Mouse (Mus musculus) heart, adult 2 months (tissue): ENCODE data around the gene Agap2. TPM values are rescaled to one million over a fixed set of nuclear protein-coding genes. Genes with fewer than 3 reads are reported as not detected.
"Not testable (repeated sequence)": the region's sequence is repeated elsewhere in the genome, so short reads cannot be mapped to it uniquely, and the experiment has no call there.

Experiments
- DNase-seq, 2 experiments: peaks; one replicate each; pipeline ENCODE4 v3.0.0; 2021
- H3K27ac ChIP-seq: fragments of 200-600 bp; 2 replicates; pipeline ENCODE4 v1.8.1; 2022
- H3K27me3 ChIP-seq: fragments of 200-500 bp; 2 replicates; pipeline ENCODE4 v1.6.1; 2012; ENCODE audit warnings: mild to moderate bottlenecking, low read length, inconsistent platforms, mixed read lengths; ENCODE audit not compliant: control insufficient read depth, insufficient read depth
- H3K36me3 ChIP-seq: fragments of 200-500 bp; 2 replicates; pipeline ENCODE4 v1.6.1; 2012; ENCODE audit warnings: low read length, inconsistent platforms; ENCODE audit not compliant: control insufficient read depth, insufficient read depth
- H3K4me1 ChIP-seq: fragments of 200-500 bp; 2 replicates; pipeline ENCODE4 v1.6.1; 2011; ENCODE audit warnings: low read length; ENCODE audit not compliant: control insufficient read depth, insufficient read depth
- H3K4me3 ChIP-seq: fragments of 200-600 bp; 2 replicates; pipeline ENCODE4 v1.8.1; 2022
- H3K79me2 ChIP-seq: fragments of 200-500 bp; replicated peaks from 2 replicates; pipeline ENCODE4 v1.6.1; 2012; ENCODE audit warnings: mild to moderate bottlenecking, inconsistent platforms, low read length, moderate library complexity, mixed read lengths; ENCODE audit not compliant: control insufficient read depth, insufficient read depth
- H3K9ac ChIP-seq: fragments of 200-500 bp; 2 replicates; pipeline ENCODE4 v1.6.1; 2012; ENCODE audit warnings: low read depth, mild to moderate bottlenecking, control low read depth, inconsistent platforms, low read length, mixed read lengths
- CTCF ChIP-seq: fragments of 200-600 bp; IDR thresholded peaks from 2 replicates; pipeline ENCODE4 v1.8.1; 2022; ENCODE audit warnings: antibody characterized with exemption, mild to moderate bottlenecking, moderate library complexity
- EP300 ChIP-seq: fragments of 200-500 bp; IDR thresholded peaks from 2 replicates; pipeline ENCODE4 v1.6.1; 2011; ENCODE audit warnings: low read depth, low read length, control low read depth; ENCODE audit not compliant: insufficient read depth
- POLR2A ChIP-seq: fragments of 200-500 bp; IDR thresholded peaks from 2 replicates; pipeline ENCODE4 v1.6.1; 2011; ENCODE audit warnings: mild to moderate bottlenecking, low read depth, low read length, control low read depth; ENCODE audit not compliant: insufficient read depth
- whole genome bisulfite sequencing: fragments of 180-500 bp; shearing (Covaris S2); methylation state at CpG from one replicate; pipeline ENCODE4 v1.1.7; 2018; 5-methylcytosine and 5-hydroxymethylcytosine counted together
- intact Hi-C: fragments of 180-260 bp; cut with DNase I; formaldehyde crosslinking; loops from one replicate; pipeline ENCODE4 v1.15.1; 2025
- polyA plus RNA-seq: library from polyadenylated mRNA; depleted of rRNA; stranded (reverse); fragments of >200 nt; gene quantifications from 2 replicates; pipeline ENCODE4 v1.2.3, GENCODE M21; 2012
- total RNA-seq, 2 experiments: library from RNA; stranded (reverse); gene quantifications; 2 replicates each; pipeline ENCODE4 v1.2.3; 2021

Agap2 gene
- total and polyA plus RNA-seq, 3 experiments = 4.8 to 5.5 (median 5.0) TPM

DNA sequence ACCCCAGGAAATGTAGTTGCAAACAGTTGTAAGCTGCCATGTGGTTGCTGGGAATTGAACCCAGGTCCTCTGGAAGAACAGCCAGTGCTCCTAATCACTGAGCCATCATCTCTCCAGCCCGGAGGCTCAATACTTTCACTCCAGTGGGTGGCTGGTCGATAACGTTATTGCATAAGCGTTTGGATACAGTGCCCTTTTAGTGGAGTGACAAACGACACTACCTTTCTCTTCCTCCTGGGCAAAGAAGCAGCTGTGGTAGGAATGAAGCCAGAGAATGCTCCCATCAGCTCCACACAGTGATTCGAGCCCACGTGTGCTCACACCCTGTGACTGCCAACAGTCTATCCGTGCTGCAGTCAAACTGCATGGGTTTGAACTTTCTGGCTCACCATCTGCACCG, 3.9 kb upstream of the Agap2 start:
- H3K79me2 ChIP-seq = no peaks in the 10 kb centered on the region
- no peaks in the 10 kb centered on the region for H3K36me3 ChIP-seq
- no peak for DNase-seq
- 66% methylated on average over 9 of the region's 9 CpGs for WGBS
- intact Hi-C loops = no loop called here
- peaks cover 5% of the 10 kb centered on the region for H3K4me1 ChIP-seq
- no peaks in the 10 kb centered on the region for H3K27me3 ChIP-seq
- H3K4me3 ChIP-seq = no peak overlapping the region; the same call in 1 of the 2 replicates
- H3K27ac ChIP-seq = no peak overlapping the region; the same call in 1 of the 2 replicates
- H3K9ac ChIP-seq = no peak overlapping the region
- TF ChIP-seq EP300 (no peak), CTCF (no peak), POLR2A (no peak)

DNA sequence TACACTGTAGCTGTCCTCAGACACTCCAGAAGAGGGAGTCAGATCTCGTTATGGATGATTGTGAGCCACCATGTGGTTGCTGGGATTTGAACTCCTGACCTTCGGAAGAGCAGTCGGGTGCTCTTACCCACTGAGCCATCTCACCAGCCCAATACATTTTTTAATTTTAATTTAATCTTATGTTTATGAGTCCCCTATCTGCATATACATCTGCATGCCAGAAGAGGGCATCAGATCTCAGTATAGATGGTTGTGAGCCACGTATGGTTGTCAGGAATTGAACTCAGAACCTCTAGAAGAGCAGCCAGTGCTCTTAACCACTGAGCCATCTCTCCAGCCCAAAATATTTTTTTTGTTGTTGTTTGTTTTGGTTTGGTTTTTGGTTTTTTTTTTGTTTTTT, 2.8 kb upstream of the Agap2 start:
- H3K4me3 ChIP-seq, H3K27ac ChIP-seq, H3K27me3 ChIP-seq, H3K4me1 ChIP-seq, DNase-seq, H3K9ac ChIP-seq, intact Hi-C loops, H3K36me3 ChIP-seq, H3K79me2 ChIP-seq: not testable (repeated sequence)
- peak; percentile 25; the same call in 1 of the 2 replicates for TF ChIP-seq CTCF
- 87% methylated on average over 4 of the region's 4 CpGs for WGBS

DNA sequence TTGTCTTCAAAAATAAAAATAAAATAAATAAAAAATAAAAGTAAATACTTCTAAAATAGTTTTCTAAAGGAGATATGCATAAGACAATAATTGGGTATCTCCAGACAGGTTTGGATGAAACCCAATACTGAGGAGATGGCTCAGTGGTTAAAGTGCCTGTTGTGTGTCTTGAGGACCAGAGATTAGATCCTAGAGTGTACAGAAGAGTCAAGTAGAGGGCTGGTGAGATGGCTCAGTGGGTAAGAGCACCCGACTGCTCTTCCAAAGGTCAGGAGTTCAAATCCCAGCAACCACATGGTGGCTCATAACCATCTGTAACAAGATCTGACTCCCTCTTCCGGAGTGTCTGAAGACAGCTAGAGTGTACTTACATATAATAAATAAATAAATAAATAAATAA, 2.1 kb upstream of the Agap2 start:
- H3K79me2 ChIP-seq, DNase-seq, H3K36me3 ChIP-seq, H3K9ac ChIP-seq, H3K27me3 ChIP-seq, H3K27ac ChIP-seq, H3K4me3 ChIP-seq, intact Hi-C loops, H3K4me1 ChIP-seq: not testable (repeated sequence)
- WGBS = 71% methylated on average over 2 of the region's 2 CpGs

DNA sequence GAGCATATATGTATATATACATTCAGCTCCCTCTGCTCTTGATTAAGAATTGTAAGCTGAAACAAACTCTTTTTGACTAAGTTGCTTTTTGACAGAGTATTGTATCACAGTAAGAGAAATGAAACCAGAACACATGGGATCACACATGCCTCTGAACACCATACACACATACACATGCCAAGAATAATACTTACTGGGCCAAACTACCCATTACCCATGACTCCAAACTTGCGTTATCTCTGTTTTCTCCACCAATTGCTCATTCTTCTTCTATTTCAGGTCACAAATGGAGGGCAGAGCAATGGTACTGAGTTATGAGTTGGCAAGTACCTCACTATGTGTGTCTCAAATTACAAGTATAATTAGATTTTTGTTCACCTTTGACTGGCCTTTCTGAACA, 1.1 kb upstream of the Agap2 start:
- Histone ChIP-seq H3K4me3 (no peak overlapping the region), H3K27me3 (no peaks in the 10 kb centered on the region; the same call in 1 of the 2 replicates), H3K79me2 (no peaks in the 10 kb centered on the region), H3K4me1 (peaks cover 4% of the 10 kb centered on the region), H3K27ac (no peak overlapping the region), H3K36me3 (no peaks in the 10 kb centered on the region), H3K9ac (no peak overlapping the region)
- DNase-seq = no peak
- intact Hi-C loops = no loop called here
- TF ChIP-seq POLR2A (no peak), CTCF (no peak), EP300 (no peak)
- 81% methylated on average over 1 of the region's 1 CpGs for WGBS

DNA sequence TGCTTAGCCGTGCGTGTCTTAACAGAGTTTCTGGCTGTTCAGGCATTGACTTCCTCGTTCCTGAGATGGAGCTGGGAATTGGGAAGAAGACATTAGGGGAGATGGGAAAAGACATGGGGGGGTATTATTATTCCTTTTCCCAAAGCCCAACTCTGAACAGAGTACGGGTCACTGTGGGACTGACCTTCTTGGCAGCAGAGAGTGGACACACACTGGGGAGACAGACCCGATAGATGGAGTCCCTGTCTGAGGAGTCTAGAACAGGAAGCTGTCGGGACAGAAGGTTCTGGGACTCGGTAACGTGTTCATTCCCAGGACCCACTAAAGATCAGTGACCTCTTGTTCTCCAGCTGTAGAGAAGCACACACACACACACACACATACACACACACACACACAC, 567 bp downstream of the Agap2 start:
- Histone ChIP-seq H3K79me2 (no peaks in the 10 kb centered on the region), H3K4me1 (no peaks in the 10 kb centered on the region; the same call in 1 of the 2 replicates), H3K27me3 (no peaks in the 10 kb centered on the region; the same call in 1 of the 2 replicates), H3K36me3 (no peaks in the 10 kb centered on the region), H3K4me3 (no peak overlapping the region), H3K9ac (no peak overlapping the region), H3K27ac (no peak overlapping the region)
- 45% methylated on average over 8 of the region's 8 CpGs for WGBS
- no peak for TF ChIP-seq POLR2A
- no peak for TF ChIP-seq EP300
- TF ChIP-seq CTCF = no peak
- intact Hi-C loops = no loop called here
- peak in 1 of 2 experiments; percentile 28 for DNase-seq

DNA sequence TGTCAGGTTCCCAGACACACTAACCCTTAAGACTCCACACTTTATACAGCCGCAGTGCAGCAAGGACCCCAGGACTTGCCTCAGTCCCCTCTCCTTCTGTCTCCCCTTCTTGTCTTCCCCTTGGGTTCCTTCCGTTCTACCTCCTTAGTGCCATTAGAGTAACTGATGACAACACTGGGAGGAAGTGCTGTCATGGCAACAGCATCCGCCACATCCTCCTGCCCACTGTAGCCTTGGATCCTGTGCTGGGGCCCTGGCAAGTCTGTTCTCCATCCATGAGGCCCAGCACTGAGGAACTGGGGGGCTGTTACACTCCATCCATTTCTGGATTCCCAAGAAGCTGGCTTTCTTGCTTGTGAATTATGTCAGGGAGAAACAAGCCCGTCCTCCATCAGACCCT, 998 bp downstream of the Agap2 start:
- no peaks in the 10 kb centered on the region; the same call in 1 of the 2 replicates for H3K4me1 ChIP-seq
- TF ChIP-seq POLR2A = no peak
- TF ChIP-seq EP300 = no peak
- TF ChIP-seq CTCF = no peak
- H3K79me2 ChIP-seq = no peaks in the 10 kb centered on the region
- no peak overlapping the region for H3K27ac ChIP-seq
- intact Hi-C loops = no loop called here
- H3K27me3 ChIP-seq = no peaks in the 10 kb centered on the region; the same call in 1 of the 2 replicates
- H3K4me3 ChIP-seq = no peak overlapping the region
- DNase-seq = peak; percentile 25 to 36
- H3K36me3 ChIP-seq = no peaks in the 10 kb centered on the region
- no peak overlapping the region for H3K9ac ChIP-seq
- 28% methylated on average over 4 of the region's 4 CpGs for WGBS

DNA sequence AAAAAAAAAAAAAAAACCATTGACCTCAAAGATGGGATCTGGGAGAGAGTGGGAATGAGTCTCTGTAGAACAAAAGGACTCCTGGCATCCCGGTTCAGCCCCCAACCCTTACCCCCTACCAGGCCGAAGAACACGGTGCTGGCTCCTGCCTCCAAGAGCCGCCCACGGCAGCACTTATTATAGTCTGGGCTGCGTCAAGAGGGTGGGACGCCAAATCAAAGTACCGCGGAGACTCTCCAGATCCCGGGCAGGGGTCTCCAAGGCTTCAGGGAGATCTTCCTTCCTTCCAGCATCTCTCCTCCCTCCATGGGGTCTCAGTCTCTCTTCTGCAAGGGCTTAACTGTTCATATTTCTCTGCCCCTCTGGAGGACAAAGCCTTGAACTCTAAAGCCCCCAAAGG, 2.4 kb downstream of the Agap2 start:
- H3K4me3 ChIP-seq = no peak overlapping the region
- H3K27me3 ChIP-seq = no peaks in the 10 kb centered on the region; the same call in 1 of the 2 replicates
- no peaks in the 10 kb centered on the region for H3K4me1 ChIP-seq
- intact Hi-C loops = no loop called here
- H3K27ac ChIP-seq = no peak overlapping the region
- no peaks in the 10 kb centered on the region for H3K36me3 ChIP-seq
- DNase-seq = no peak
- WGBS = 25% methylated on average over 10 of the region's 10 CpGs
- H3K79me2 ChIP-seq = no peaks in the 10 kb centered on the region
- TF ChIP-seq EP300 (no peak), POLR2A (no peak), CTCF (no peak)
- H3K9ac ChIP-seq = no peak overlapping the region
